Mouse (Mus musculus) left cerebral cortex, adult 18-20 months (tissue): ENCODE data around the gene Chrnb1. TPM values are rescaled to one million over a fixed set of nuclear protein-coding genes. Genes with fewer than 3 reads are reported as not detected.
A peak's percentile ranks its signal among the peaks of the same experiment; 100 is the strongest.

Experiments
- DNase-seq, 2 experiments: peaks; one replicate each; pipeline ENCODE4 v3.0.0; 2021 to 2022; ENCODE audit warnings: low spot score in 2 of 2, mixed read lengths in 1 of 2
- total RNA-seq, 2 experiments: library from RNA; stranded (reverse); gene quantifications; 2 replicates each; pipeline ENCODE4 v1.2.3; 2021

Chrnb1 gene
- total RNA-seq, 2 experiments from 2014 or later = 1.2 TPM

DNA sequence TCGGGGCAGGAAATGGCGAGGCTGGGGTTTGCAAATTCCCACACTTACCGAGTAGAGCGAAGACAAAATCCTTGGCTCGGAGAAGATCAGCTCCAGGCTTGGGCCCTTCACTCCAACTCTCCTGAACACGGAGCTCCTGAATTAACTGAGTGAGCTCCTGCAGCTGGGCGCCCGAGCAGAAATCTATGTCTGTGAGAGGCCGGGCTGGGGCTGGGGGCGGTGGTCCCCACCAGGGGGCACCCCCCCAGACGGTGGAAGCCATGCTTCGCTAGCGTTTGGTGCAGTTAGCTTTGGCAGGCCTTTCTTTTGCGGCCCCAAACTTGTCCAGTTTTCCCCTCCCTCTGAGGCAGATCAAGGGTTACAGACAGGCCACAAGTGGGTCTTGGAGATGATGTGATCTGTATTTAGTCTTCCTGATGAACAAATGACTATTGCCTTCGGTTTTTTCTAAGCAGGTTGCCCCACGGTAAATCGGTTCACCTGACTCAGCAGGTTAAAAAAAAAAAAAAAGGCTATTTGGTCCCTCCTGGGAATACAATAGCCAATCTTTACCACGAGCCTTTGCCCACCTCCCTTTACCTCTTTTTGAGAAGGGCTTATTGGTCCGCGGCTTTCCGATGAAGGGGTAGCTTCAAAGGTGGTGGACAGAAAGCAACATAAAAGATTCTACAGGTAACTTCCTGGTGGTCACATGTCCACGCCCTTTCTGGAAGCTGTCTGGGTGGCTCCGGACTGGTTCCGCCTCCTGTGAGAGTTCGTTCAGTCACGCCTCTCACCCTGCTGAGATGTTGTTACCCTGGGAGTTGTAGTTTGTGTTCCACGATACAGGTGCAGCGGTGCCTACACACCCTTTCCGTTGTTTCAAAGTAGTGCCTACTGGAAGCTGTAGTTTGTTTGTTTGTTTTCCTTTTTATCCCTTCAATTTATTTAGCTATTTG, 9.5 kb upstream of the Chrnb1 start, which contains the start of gene Tmem102:
Gene Tmem102 (minus strand): TSS at position 653 of the 938 bp plus-strand sequence.
- no peak for DNase-seq

DNA sequence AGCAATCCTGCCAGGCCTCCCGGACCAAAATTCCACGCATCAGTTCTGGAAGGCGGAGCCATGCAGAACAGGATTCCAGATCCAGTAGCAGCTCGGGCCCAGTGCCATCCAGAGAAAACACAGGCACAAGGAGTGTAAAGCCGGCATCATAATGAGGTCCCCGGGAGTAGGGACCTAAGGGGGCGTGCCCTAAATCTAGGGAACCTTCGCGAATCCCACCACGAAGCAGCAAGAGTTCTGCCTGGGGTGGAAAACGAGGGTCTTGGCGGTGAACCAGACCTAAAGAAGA, 8.9 kb upstream of the Chrnb1 start:
- no peak for DNase-seq

DNA sequence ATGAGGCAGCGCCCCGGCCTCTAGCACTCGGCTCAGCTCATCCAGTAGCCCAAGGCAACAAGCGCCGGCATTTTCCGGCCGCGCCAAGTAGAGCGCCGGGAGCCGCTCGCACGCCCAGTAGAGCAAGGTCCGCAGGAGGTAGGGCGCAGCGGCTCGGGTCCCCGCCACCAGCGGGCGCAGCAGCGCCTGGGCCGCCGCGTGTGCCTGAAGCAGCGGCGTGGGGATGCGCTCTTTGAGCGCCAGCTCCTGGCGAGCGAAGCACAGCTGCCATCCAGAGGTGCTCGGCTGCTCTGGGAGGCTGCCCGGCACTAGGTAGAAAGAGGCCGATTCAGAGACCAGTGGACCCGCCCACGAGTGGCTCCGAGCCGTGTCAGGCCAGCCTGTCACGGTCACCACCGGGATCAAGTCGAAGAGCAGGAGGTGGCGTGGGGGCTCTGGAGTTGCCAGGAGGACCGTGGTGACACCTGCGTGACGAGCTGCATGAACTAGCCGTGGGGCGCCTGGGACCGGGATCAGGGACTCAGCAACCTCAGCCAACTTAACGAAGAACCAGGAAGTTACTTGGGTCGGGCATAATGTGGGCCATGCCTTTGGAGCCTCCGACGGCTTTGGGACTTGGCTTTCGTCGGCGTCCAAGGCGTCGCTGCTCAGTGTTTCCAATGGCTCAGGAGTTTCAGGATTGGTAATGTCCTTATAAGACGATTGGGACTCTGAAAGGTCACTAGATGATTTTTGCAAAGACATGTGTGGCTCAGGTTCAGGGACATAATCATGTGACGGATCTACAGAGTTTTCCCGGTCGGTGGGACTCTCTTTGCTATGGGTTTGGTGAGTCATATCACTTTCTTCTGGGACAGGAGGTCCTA, 8.3 kb upstream of the Chrnb1 start:
- peak; percentile 57 to 78 for DNase-seq

DNA sequence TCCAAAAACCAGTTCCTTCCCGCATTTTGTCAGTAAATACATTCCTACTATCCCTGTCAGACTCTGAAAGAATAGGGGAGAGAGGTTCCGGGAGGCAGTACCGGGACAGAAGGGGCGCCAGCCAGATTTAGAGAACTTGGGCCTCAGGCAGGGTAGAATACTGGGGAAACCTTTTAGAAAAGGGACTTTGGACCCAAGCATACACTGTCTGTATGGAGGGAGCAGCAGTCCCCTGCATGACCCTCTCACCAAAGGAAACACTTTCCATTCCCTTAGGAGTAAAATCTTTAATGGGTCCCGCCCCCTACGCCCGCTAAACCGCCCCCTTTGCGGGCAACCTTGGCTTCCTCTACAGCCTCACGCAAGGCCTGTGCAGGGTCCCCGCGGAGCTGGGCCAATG, 7.6 kb upstream of the Chrnb1 start:
- DNase-seq = no peak

DNA sequence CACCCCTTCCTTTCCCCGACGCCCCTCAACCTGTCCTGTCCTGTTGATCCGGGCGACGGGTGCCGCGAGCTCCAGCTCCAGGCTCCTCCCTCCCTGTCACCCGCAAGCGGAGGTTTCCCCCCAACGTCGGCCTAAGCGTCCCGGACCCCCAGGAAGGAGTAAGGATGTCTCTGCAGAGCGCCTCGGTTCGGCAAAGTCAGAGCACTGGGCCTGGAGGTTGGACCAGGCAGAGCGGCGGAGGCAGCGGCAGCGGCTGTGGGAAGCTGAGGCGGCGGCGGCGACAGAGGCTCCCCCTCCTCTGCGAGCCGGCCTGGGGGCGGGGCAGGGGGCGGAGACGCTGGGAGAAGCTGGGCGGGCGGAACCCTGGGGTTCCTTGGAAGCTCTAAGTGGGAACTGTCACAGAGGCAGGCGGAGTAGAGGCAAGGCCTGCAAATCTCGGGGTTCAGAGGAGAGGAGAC, 6.9 kb upstream of the Chrnb1 start:
- peak; percentile 59 to 78 for DNase-seq

DNA sequence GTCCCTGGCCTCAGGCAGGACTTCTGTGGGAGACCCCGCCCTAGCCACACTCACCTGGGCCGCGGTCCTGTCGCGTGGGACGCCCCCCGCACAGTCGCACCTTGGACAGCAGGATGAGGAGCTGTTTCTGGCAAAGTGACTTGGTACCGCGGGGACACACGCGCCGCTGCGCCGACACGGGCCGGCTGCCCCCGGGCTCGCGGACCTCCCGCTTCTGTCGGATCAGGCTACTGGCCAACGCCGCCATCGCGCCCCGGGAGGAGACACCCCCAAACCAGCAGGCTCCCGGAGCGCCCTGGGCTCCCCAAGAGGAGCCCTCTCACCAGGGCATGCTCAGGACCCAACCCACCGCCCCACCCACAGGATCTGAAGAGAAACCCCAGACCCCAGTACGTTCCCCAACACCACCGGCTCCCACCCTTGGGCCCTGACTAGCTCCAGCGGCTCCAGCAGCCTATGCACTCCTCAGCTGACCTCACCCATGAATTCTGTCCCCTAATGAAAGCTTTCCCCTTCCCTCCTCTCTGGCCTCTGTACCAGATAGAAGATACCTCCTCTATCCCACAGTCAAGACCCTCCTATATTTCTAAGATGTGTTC, 5.7 kb upstream of the Chrnb1 start, which contains the start of gene Fgf11:
Gene Fgf11 (minus strand): TSS at position 479 of the 599 bp plus-strand sequence.
- no peak for DNase-seq

DNA sequence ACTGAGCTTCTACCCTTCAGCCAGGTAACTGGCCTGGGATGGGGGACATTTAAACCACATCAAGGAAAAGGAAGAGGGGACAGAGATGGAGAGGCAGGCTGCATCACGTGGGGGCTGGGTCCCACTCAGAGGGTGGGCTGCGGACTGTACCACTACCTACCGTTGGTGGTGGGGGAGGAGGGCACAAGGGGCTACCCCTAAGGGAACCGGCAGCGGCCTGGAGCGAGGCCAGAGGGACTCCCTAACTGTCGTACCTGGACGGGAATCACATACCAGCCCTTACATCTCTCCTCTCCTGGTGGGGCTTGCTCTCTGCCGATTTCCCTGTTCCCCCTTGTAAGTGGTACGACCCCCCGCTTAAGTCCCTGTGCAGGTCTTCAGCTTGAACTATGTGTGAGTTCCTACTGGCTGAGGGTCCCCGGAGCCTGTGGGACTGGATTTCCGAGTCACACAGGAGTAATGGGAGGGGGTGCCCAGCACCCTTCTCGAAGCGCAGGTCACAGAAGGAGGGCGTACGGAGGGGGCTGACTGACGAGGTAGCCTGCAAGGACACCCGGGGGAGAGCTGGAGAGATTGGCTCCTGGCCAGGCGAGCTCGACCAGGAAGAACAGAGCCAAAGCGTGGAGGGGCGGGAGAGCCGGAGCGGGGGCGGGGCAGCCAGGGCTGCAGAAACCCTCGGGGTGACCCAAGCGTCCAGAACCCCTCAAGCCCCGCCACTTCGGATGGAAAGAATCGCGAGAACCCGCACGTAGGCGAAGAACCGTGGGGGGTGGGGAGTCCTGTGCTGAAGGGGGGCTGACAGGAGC, 4.9 kb upstream of the Chrnb1 start:
- DNase-seq = no peak

DNA sequence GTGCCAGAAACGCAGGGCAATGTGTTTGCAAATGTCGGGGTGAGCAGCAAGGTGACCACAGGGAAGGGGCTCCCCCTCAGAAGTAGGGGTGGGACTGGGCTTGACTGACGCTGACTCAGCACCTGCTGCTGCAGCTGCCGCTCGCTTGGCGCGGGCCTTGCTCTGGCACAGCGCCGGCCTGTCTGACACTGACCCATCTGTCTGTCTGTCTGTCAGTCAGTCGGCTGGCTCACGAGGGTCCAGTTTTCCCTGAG, 4.3 kb upstream of the Chrnb1 start:
- DNase-seq = no peak

DNA sequence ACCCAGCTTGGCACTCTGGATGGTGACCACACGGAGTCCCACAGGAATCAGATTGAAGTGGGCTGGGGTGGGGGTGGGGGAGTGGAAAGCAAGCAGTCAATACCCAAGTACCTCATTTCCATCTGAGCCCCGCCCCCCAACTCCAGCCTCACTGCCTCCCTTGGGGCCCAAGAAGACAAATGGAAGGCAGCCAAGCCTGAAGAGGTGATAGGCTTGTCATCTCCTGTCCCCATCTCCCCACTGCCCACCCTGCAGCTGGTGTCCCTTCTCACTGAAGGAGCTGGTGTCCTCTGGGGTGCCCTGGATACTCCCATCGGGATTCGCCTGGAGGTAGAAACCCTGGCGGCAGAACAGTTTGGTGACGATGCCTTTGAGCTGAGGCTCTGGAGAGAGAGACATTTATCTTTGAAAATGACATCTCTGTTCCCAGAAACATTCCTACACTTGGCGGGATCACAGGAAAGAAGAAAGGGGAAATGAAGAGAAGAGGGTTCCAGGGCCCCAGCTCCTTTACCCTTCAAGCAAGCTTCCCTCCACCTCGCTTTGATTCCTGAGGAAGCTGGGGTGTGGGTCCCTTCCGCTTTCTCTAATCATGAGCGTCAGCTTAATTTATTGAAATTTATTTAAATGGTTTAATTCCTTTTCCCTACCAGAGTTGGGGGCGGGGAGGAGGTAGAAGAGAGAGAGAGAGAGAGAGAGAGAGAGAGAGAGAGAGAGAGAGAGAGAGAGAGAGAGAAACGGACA, 3.8 kb upstream of the Chrnb1 start:
- no peak for DNase-seq

DNA sequence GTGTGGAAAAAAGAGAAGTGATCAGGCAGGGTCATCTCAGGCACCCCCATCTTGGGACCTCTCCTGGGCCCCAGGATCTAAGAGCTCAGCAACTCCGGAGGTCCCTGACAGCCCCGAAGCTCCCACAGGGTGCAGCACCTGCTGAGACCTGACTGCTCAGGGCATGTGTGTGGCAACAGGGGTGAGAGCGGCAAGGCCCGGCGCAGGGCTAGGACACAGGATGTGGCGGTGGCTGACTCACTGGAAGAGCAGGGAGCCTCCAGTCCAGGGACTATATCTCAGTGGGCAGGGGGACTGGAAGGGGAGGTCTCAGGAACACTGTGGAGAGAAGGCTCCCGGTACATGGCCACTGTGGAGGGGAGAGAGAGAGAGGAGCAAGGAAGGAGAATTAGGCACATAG, 2.2 kb upstream of the Chrnb1 start:
- no peak for DNase-seq

DNA sequence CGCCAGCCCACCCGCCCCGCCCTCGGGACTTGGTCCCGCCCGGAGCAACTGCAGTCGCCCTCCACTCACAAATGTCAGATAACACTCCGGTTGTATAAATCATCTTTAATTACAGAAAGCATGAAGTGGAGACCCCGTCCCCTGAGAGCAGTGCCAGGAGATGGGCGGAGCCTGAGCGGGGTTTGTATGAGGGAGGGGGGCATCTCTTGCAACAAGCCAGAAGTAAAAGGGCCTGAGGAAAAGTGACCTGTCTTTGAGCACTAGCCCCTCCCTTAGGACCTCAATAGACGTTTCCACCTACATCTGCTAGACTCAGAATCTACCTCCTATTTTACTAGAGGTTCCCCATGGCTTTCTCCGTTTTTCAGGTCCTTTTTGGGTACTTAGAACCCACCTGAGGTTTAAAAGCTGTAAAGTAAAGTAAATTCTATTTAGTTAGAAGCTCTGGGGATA, 266 bp upstream of the Chrnb1 start:
- no peak for DNase-seq

DNA sequence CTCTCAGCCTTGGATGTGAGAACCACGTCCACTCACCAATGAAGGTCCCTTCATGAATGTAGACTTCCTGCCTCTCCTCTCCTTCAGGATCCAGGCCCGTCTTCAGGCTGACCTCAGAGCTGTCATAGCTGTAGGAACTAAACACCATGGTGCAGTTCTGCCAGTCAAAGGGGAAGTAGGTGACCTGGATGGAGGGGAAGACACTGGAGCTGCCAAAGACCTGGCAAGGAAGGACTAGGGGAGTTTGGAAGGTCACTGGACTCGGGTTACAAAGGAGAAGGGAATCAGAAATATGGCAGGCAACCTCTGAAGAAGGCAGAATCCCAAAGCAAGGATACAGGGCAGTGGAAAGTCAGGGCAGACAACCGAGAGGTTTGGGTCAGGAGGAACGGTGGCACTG, 2.3 kb downstream of the Chrnb1 start:
- no peak for DNase-seq

DNA sequence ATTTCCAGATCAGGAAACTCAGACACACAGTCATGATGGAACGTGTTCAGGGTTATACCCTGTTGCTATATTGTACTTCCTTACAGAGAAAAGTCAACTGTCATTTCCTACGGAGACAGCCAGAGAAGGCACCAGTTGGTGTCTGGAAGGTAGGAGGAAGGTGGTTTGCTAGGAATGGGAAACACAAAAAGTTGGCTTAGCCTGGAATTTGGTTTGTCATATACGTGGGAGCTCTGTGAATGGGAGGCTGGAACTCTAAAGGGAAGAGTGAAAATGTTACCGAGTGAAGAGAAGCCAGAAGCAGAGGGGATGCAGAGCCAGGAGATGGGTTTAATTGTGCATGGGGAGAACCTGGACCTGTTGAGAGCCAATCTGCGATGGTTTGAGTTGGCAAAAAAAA, 4.3 kb downstream of the Chrnb1 start:
- no peak for DNase-seq

DNA sequence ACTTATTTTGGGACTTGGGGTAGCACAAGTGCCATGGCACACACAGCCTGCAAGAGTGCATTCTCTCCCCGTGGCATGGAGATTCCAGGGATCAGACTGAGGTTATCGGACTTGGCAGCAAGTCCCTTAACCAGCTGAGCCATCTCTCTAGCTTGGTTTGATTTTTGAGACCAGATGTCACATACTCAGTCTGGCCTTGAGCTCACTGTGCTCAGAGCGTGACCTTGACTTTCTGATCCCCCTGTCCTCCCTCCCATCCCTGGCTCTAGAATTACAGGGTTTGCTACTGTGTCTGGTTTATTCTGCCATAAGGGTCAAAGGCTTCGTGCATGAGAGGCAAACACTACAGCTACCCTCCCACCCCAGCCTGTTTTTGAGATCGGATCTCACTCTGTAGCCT, 6.3 kb downstream of the Chrnb1 start:
- no peak for DNase-seq

DNA sequence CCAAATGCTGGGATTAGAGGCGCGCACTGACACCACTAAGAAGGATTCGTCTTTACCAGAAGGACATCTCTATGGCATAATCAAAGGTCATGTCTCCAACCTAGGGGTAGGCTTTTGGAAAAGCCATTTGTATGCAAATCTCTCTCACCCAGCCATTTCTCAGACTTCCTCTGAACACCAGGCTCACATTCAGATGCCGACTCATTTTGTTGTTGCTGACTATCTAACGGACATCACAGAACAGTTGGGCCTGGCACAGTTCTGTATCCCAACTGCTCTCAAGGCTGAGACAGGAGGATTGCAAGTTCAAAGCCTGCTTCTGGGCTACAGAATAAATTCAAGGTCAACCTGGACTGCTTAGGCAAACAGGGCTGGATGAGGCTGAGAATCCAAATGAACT, 8.4 kb downstream of the Chrnb1 start:
- DNase-seq = no peak

DNA sequence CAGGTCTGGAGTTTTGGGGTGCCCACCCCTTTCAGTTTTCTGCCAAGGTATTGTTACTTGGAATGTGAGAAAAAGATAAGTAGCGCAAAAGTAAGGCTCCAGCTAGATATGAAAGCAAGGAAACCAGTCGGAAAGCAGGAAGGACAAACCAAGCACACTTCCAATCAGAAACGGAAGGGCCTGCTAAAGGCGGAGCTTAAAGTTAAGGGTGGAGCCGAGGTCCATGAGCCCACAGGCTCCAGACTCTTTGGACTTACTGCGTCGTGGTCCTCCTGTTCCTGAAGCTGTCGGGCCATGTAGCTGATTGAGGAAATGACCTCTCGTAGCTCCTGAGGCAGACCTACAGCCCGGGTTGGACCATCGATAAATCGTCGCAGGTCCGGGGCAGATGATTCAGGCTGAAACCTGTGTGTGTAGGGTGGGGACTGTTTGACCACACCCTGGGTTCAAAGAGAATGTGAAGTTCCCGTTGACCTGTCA, 10.9 kb downstream of the Chrnb1 start:
- no peak for DNase-seq

DNA sequence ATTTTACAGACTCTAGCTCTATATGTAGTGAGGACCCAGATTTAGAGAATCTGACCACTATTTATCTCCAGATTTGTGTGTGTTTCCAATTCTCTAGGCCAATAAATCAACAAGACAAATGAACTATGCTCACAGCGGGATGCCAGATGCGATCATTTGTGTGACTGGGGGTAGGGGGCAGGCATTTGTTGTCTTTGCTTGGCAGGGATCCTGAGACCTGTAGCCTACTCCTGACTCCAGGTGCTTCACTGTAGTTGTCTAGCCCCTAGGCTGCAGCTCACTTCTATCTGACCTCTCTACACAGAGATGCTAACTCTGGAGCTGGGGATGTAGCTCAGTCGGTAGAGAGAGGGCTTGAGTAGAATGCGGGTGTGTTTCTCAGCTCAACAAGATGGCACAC, 13.9 kb downstream of the Chrnb1 start:
- no peak for DNase-seq

DNA sequence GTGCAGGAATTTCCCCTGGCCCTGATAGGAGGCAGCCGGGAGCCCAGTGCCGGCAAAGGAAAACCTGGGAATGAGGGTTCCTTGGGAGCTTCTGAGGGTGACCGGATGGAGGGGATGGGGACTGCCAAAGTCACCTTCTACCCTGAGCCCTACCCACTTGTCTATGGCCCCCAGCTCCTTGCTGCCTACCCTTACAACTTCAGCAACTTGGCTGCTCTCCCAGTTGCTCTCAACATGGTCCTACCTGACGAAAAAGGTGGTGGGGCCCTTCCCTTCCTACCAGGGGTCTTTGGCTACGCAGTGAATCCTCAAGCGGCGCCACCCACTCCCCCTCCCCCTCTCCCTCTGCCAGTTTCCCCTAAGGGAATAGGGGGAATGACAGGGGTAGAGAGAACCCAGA, 16.8 kb downstream of the Chrnb1 start:
- no peak for DNase-seq

DNA sequence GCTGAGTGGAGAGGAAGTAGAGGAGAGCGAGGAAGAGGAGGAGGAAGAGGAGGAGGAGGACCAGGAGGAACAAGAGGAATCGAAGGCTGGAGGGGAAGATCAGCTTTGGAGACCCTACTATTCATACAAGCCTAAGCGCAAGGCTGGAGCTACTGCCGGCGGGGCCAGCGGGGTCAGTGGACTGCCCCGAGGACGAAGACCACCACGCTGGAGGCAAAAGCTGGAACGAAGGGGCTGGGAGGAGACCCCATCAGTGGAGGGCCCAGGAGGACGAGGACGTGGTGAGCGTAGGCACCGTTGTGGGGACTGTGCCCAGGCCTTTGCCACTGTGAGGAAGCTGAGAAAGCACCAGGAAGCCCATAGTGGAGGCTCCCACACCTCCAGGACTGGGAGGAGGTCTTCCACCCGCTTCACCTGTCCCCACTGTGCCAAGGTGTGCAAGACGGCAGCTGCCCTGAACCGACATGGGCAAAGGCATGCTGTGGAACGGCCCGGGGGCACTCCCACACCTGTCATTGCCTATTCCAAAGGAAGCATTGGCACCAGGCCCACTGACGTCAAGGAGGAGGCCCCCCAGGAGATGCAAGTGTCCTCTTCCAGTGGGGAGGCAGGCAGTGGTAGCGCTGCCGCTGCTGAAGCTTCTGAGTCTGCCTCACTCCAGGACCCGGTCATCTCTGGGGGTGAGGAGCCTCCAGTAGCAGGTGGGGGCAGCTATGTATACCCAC, 17.3 kb downstream of the Chrnb1 start:
- no peak for DNase-seq
